Mouse (Mus musculus) heart, postnatal 0 days (tissue): ENCODE data around the gene Pigr. TPM values are rescaled to one million over a fixed set of nuclear protein-coding genes. Genes with fewer than 3 reads are reported as not detected.

Experiments used
- ATAC-seq: fragments of 200-750 bp; cut with Nextera tagmentation; 2 replicates; pipeline ENCODE4 v1.8.0; 2017; ENCODE audit warnings: low read depth, moderate number of reproducible peaks, moderate library complexity; ENCODE audit not compliant: insufficient read depth
- DNase-seq: peaks from one replicate; pipeline ENCODE4 v3.0.0-alpha.2; 2016; ENCODE audit warnings: low spot score
- H3K27ac ChIP-seq: fragments of 300-500 bp; sonication (generic); 2 replicates; pipeline ENCODE4 v1.5.1; 2014; ENCODE audit warnings: low read depth, mild to moderate bottlenecking
- H3K27me3 ChIP-seq: fragments of 300-500 bp; sonication (generic); 2 replicates; pipeline ENCODE4 v1.6.1; 2014; ENCODE audit warnings: low read length, mixed read lengths; ENCODE audit not compliant: control insufficient read depth, insufficient read depth
- H3K36me3 ChIP-seq: fragments of 300-500 bp; sonication (generic); replicated peaks from 2 replicates; pipeline ENCODE4 v1.6.1; 2014; ENCODE audit warnings: low read length, mixed read lengths; ENCODE audit not compliant: control insufficient read depth, insufficient read depth
- H3K4me1 ChIP-seq: fragments of 300-500 bp; sonication (generic); 2 replicates; pipeline ENCODE4 v1.6.1; 2014; ENCODE audit warnings: antibody characterized with exemption; ENCODE audit not compliant: control insufficient read depth, insufficient read depth
- H3K4me2 ChIP-seq: fragments of 300-500 bp; sonication (generic); 2 replicates; pipeline ENCODE4 v1.6.1; 2014; ENCODE audit warnings: low read depth, mild to moderate bottlenecking, low read length, moderate library complexity
- H3K4me3 ChIP-seq: fragments of 300-500 bp; sonication (generic); 2 replicates; pipeline ENCODE4 v1.5.1; 2014; ENCODE audit warnings: low read depth, low read length
- H3K9ac ChIP-seq: fragments of 300-500 bp; sonication (generic); replicated peaks from 2 replicates; pipeline ENCODE4 v1.6.1; 2014; ENCODE audit warnings: low read depth, low read length, mixed read lengths
- H3K9me3 ChIP-seq: fragments of 300-500 bp; sonication (generic); replicated peaks from 2 replicates; pipeline ENCODE4 v1.6.1; 2016; ENCODE audit warnings: low read length; ENCODE audit not compliant: control insufficient read depth
- CTCF ChIP-seq: IDR thresholded peaks from 2 replicates; pipeline ENCODE4 v1.5.1; 2016; ENCODE audit warnings: antibody characterized with exemption, control low read depth, low read depth
- EP300 ChIP-seq: IDR thresholded peaks from 2 replicates; pipeline ENCODE4 v1.6.1; 2016; ENCODE audit warnings: antibody characterized with exemption, low read depth
- WGBS: fragments of 180-500 bp; shearing (Covaris S2); extraction: QIAGEN DNeasy Blood & Tissue Kit; methylation state at CpG from one replicate; pipeline ENCODE4 v1.1.7; 2014; 5-methylcytosine and 5-hydroxymethylcytosine counted together
- polyA plus RNA-seq: library from polyadenylated mRNA; unstranded; fragments of >200 nt; fragmentation: Nextera tagmentation; extraction: Ambion mirVana; gene quantifications from 2 replicates; pipeline ENCODE4 v1.2.1, GENCODE M21; 2015
- total RNA-seq: library from RNA; depleted of rRNA; stranded (reverse); fragments of >200 nt; gene quantifications from 2 replicates; pipeline ENCODE4 v1.2.3, GENCODE M21; 2014; ENCODE audit warnings: low replicate concordance

Pigr gene
- total and polyA plus RNA-seq, 2 experiments from 2014 or later: 0.05 TPM; not detected in 1

DNA sequence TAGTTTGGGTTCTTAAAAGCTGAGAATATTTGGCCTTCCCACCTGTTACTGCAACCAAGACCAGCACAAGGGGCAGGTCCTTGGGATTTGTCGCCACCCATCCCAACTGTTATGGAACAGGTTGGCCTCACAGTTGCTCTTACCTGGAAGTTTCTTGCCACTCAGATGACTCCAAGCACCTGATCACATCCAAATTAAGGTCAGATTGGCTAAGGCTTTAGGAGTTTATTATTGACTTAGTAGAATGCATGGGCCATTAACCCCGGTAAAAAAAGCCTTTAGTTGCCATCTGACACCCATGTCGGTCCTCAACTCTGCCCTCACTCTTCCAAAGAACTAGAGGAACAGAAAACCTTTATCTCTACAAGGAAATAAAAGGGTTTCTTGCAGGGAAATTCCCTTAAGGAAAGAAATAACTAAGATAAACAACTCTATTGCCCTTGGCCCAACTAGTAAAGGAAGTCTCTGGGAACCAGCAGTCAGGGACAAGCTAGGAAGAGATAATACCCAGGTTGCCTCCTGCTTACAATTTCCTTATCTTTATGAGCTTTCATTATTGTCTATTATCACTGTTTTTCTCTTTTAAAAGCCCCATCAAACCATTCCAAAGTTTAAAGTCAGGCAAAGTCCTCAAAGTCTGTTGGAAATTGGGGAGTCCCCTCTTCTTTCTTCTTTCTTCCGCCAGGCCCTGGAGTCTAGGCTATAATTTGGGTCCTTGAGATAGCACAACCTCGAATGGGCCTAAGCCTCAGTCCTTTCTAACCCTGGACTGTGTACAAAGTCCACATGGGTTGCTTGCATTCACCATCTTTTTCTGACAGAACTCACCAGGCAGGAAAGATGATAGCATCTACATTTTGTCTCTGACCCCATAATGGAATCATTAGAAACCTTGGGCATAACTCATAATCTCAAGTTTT, 6.0 kb downstream of the Pigr start:
- 73% methylated on average over 5 of the region's 5 CpGs for WGBS
- no peak for DNase-seq

DNA sequence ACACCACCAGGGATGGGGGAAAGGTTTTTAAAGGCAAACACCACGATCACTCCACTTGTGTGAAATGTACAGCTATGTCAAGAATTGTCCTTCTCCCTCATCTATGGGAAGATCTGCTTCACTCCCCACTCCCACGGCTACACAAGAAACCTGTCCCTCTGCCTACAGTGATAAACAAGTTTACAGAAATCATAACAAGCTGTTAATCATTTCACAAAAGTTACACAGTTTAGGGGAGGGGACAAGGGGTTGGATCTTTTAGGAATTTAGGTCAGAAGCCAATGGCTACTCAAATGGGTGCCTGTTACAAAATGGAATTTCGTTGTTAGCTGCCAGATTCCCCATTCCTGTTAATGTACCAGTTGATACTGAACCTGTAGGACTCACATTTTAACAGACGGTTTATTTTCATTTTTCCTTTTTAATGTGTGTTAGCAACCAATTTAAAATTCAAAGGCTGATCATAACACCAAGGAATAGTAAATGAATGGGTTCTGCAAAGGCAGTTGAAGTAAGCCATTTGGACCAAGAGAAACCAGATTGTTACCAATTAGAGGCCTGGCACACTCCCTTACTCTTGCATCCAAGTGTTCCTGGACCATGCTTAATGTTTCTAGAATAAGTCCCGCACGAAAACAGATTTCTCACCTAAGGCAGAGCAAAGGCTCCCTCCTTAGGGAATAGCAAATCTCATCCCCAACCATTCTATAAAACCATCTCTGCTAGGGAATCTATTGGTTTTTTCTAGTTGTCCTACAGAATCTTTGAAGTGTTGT, 8.9 kb downstream of the Pigr start:
- no peak overlapping the region for H3K4me3 ChIP-seq
- TF ChIP-seq CTCF: no peak
- TF ChIP-seq EP300: no peak
- no peak overlapping the region for H3K9ac ChIP-seq
- H3K9me3 ChIP-seq: no peaks in the 10 kb centered on the region
- DNase-seq (no peak), ATAC-seq (no peak)
- no peak overlapping the region for H3K4me2 ChIP-seq
- 0 out of 2 replicates have a peak, but pooled peaks cover 2% of the 10 kb centered on the region for H3K4me1 ChIP-seq
- no peaks in the 10 kb centered on the region for H3K36me3 ChIP-seq
- WGBS: 84% methylated on average over 6 of the region's 6 CpGs
- H3K27ac ChIP-seq: no peak overlapping the region
- no peaks in the 10 kb centered on the region for H3K27me3 ChIP-seq

More for the DNA sequence above, 6.0 kb downstream of the Pigr start:
- ATAC-seq: no peak
- Histone ChIP-seq H3K4me3 (no peak overlapping the region), H3K36me3 (no peaks in the 10 kb centered on the region), H3K4me2 (no peak overlapping the region), H3K27me3 (no peaks in the 10 kb centered on the region), H3K9me3 (no peaks in the 10 kb centered on the region), H3K4me1 (0 out of 2 replicates have a peak, but pooled peaks cover 8% of the 10 kb centered on the region), H3K27ac (no peak overlapping the region), H3K9ac (no peak overlapping the region)
- TF ChIP-seq CTCF (no peak), EP300 (no peak)

DNA sequence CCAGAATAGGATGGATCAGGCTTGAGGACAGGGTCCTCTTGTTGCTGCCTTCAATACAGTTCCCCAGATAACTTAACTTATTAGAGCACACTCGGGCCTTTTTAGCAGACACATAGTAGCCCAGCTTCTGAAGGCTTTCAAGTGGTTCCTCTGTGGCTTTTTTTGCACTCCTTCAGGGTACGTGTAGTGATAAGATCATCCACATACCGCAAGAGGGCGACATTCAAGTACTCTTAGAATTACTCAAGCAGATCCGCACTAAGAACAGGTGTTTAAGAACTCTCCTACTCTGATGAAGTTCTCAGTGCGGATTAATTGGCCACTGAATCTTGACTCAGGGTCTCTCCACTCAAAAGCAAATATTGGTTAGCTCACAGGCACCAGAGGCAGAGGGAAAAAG, 11.8 kb downstream of the Pigr start:
- no peaks in the 10 kb centered on the region for H3K27me3 ChIP-seq
- H3K4me3 ChIP-seq: no peak overlapping the region
- 41% methylated on average over 6 of the region's 6 CpGs for WGBS
- no peaks in the 10 kb centered on the region for H3K4me1 ChIP-seq
- no peaks in the 10 kb centered on the region for H3K9me3 ChIP-seq
- no peak overlapping the region for H3K27ac ChIP-seq
- no peak for DNase-seq
- ATAC-seq: no peak
- H3K9ac ChIP-seq: no peak overlapping the region
- H3K4me2 ChIP-seq: no peak overlapping the region
- TF ChIP-seq EP300: no peak
- peak; percentile 24; the same call in 1 of the 2 replicates for TF ChIP-seq CTCF
- no peaks in the 10 kb centered on the region for H3K36me3 ChIP-seq

DNA sequence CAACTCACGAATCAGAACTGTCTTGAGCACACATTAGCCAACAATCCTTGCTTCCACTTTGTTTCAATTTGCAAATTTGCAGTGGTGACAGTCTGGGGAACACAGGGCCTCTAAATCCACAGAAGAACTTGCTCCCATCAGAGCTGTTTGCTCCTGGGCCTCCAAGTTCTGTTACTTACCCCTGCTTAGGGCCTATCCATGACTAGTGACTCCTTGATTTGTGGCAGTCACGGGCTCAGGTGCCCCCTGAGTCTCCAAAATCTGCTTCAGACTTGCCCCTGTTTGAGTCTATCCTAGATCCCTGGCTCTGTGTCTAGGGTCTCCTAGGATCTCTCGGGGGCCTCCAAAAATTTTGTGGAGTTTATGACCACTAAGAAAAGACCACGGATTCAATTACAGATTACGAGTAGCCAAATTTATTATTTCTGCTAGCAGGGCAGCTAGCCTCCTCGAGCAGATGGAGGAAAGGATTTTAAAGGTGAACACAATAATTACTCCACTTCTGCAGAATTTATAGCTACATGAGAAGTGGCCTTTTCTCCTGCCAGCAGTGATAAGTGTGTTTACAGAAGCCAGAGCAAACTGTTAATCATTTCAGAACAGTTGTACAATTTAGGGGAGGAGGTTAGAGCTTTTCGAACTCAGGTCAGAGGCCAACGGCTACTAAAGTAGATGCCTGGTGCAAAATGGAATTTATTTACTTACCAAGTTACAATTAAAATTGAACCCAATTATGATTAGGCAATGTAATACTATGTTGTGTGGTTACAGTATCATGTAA, 14.3 kb downstream of the Pigr start:
- ATAC-seq: no peak
- H3K4me2 ChIP-seq: no peak overlapping the region
- H3K9me3 ChIP-seq: no peaks in the 10 kb centered on the region
- H3K36me3 ChIP-seq: no peaks in the 10 kb centered on the region
- H3K27me3 ChIP-seq: no peaks in the 10 kb centered on the region
- no peaks in the 10 kb centered on the region for H3K4me1 ChIP-seq
- H3K9ac ChIP-seq: no peak overlapping the region
- 73% methylated on average over 8 of the region's 8 CpGs for WGBS
- no peak for DNase-seq
- no peak for TF ChIP-seq EP300
- H3K27ac ChIP-seq: no peak overlapping the region
- no peak overlapping the region for H3K4me3 ChIP-seq

DNA sequence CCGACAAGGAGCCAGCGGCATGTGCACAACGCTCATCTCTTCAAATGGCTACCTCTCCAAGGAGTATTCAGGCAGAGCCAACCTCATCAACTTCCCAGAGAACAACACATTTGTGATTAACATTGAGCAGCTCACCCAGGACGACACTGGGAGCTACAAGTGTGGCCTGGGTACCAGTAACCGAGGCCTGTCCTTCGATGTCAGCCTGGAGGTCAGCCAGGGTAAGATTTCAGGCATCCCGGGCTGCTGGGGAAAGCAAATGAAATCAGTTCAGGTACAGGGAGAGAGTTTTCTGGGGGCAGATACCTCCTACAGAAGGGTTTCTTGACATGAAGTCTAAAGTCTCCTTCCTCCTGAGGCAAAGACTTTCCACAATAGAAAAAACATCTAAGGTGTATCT, 15.1 kb downstream of the Pigr start:
- DNase-seq (no peak), ATAC-seq (no peak)
- H3K27me3 ChIP-seq: no peaks in the 10 kb centered on the region
- H3K27ac ChIP-seq: no peak overlapping the region
- no peak overlapping the region for H3K9ac ChIP-seq
- no peaks in the 10 kb centered on the region for H3K4me1 ChIP-seq
- 84% methylated on average over 7 of the region's 7 CpGs for WGBS
- H3K4me3 ChIP-seq: no peak overlapping the region
- no peak for TF ChIP-seq CTCF
- no peak for TF ChIP-seq EP300
- no peaks in the 10 kb centered on the region for H3K36me3 ChIP-seq
- H3K9me3 ChIP-seq: no peaks in the 10 kb centered on the region
- no peak overlapping the region for H3K4me2 ChIP-seq
